20 mouse cellular contexts compared by ENCODE assay signal in the genomic region with DNA sequence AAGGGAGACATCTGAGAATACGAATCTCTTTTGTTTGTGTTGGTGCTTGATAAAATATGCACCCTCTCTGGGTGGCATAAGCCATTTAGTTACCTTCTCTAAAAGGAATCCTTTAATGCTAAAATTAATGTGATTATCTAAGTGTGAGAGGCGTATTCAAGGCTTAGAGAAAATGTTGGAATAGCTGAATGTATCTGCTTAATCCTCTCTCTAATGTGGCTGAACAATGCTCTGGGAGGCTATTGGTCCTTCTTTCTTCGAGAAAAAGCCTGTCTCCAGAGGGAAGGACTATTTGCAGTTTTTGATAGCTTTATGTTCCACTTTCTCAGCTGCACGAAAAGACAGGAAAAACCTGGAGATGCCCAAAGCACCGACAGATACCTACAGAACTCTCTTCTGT.
"Had no signal": no experiment of that assay in that cellular context is flagged by ENCODE, and none has a peak within 500 bp of the region (broad histone marks: within the 10 kb centered on the region; RNA-seq: fewer than 3 reads in every experiment).

No protein-coding gene starts in this region.

- H3K4me2 ChIP-seq: liver, embryonic 11.5 days; liver, embryonic 13.5 days; liver, embryonic 15.5 days; lung, embryonic 15.5 days; neural tube, embryonic 12.5 days had no signal

- H3K36me3 ChIP-seq: liver, embryonic 15.5 days; lung, embryonic 15.5 days; neural tube, embryonic 12.5 days had no signal

- DNase-seq: liver, embryonic 13.5 days; liver, postnatal 0 days; lung, adult 2 months; lung, postnatal 14 days; lung, postnatal 36 days; retina, postnatal 1 day; right cerebral cortex, adult 18-20 months; right cerebral cortex, postnatal 25 days; right cerebral cortex, postnatal 4 days; spleen, adult 18-20 months; thymus, adult 18-20 months; thymus, postnatal 14 days; thymus, postnatal 36 days had no signal

- H3K4me1 ChIP-seq: liver, embryonic 13.5 days; liver, embryonic 15.5 days; lung, embryonic 15.5 days; neural tube, embryonic 12.5 days had no signal

- H3K27me3 ChIP-seq: liver, embryonic 13.5 days; liver, embryonic 15.5 days; lung, embryonic 15.5 days; neural tube, embryonic 12.5 days had no signal

- ATAC-seq: liver, postnatal 0 days; lung, postnatal 0 days had no signal

- H3K27ac ChIP-seq: liver, embryonic 13.5 days; liver, embryonic 15.5 days; lung, embryonic 15.5 days; macrophage; neural tube, embryonic 12.5 days had no signal

- H3K9ac ChIP-seq: liver, embryonic 13.5 days; liver, embryonic 15.5 days; liver, postnatal 0 days; lung, embryonic 15.5 days; neural tube, embryonic 12.5 days had no signal

- H3K9me3 ChIP-seq: liver, embryonic 13.5 days; liver, embryonic 15.5 days; lung, embryonic 15.5 days; neural tube, embryonic 12.5 days had no signal

- H3K4me3 ChIP-seq: liver, embryonic 13.5 days; liver, embryonic 15.5 days; lung, embryonic 15.5 days; megakaryocyte, embryonic 14.5 days; neural tube, embryonic 12.5 days had no signal
